Mouse (Mus musculus) urinary bladder, postnatal 14 days (tissue): Measurements from ENCODE around the gene Dcdc2a.

Experiments used
- DNase-seq: peaks from one replicate; pipeline ENCODE4 v3.0.0; 2021; ENCODE audit warnings: low spot score

The Dcdc2a gene

GRCm38 (mm10) chr13:25097348-25097747 is 41.5 kb downstream of the Dcdc2a start:
- no peak for DNase-seq

- no peak for DNase-seq
Measured at GRCm38 (mm10) chr13:25098578-25098977, 42.8 kb downstream of the Dcdc2a start.

GRCm38 (mm10) chr13:25099508-25099907 is 43.7 kb downstream of the Dcdc2a start:
- no peak for DNase-seq

GRCm38 (mm10) chr13:25100581-25100980 is 44.8 kb downstream of the Dcdc2a start:
- no peak for DNase-seq

GRCm38 (mm10) chr13:25105671-25106070 is 49.9 kb downstream of the Dcdc2a start:
- peak; percentile 22 for DNase-seq

GRCm38 (mm10) chr13:25106740-25107139 is 50.9 kb downstream of the Dcdc2a start:
- DNase-seq, result no peak

GRCm38 (mm10) chr13:25108353-25108752 is 52.5 kb downstream of the Dcdc2a start:
- no peak for DNase-seq

GRCm38 (mm10) chr13:25110592-25111095 is 54.8 kb downstream of the Dcdc2a start:
- no peak for DNase-seq

GRCm38 (mm10) chr13:25115429-25115881 is 59.7 kb downstream of the Dcdc2a start:
- peak; percentile 11 for DNase-seq

GRCm38 (mm10) chr13:25115971-25116370 is 60.2 kb downstream of the Dcdc2a start:
- DNase-seq, result peak; percentile 31

GRCm38 (mm10) chr13:25122740-25123335 is 67.0 kb downstream of the Dcdc2a start:
- DNase-seq, result no peak

GRCm38 (mm10) chr13:25127216-25127615 is 71.4 kb downstream of the Dcdc2a start:
- no peak for DNase-seq

GRCm38 (mm10) chr13:25127806-25128205 is 72.0 kb downstream of the Dcdc2a start:
- DNase-seq, result no peak

GRCm38 (mm10) chr13:25128766-25129165 is 73.0 kb downstream of the Dcdc2a start:
- no peak for DNase-seq

GRCm38 (mm10) chr13:25143066-25143465 is 87.3 kb downstream of the Dcdc2a start:
- no peak for DNase-seq

- no peak for DNase-seq
Measured at GRCm38 (mm10) chr13:25144093-25144492, 88.3 kb downstream of the Dcdc2a start.

GRCm38 (mm10) chr13:25146232-25146631 is 90.4 kb downstream of the Dcdc2a start:
- no peak for DNase-seq

GRCm38 (mm10) chr13:25150154-25150781 is 94.5 kb downstream of the Dcdc2a start:
- DNase-seq, result no peak

- DNase-seq, result no peak
Measured at GRCm38 (mm10) chr13:25150861-25151260, 95.1 kb downstream of the Dcdc2a start.

GRCm38 (mm10) chr13:25159917-25160316 is 104.1 kb downstream of the Dcdc2a start:
- peak; percentile 26 for DNase-seq

GRCm38 (mm10) chr13:25160804-25161203 is 105.0 kb downstream of the Dcdc2a start:
- no peak for DNase-seq

- DNase-seq, result no peak
Measured at GRCm38 (mm10) chr13:25162594-25162993, 106.8 kb downstream of the Dcdc2a start.

GRCm38 (mm10) chr13:25168891-25169290 is 113.1 kb downstream of the Dcdc2a start:
- no peak for DNase-seq

- DNase-seq, result no peak
Measured at GRCm38 (mm10) chr13:25177835-25178234, 122.0 kb downstream of the Dcdc2a start.
